Mouse (Mus musculus): ENCODE measurements at regions not wholly inside any gene's neighbourhood (a gene's known extent, or its start where the extent isn't known, plus 50 kb on each side); places are given as distances from the start of the nearest gene placed in this dataset.

DNA sequence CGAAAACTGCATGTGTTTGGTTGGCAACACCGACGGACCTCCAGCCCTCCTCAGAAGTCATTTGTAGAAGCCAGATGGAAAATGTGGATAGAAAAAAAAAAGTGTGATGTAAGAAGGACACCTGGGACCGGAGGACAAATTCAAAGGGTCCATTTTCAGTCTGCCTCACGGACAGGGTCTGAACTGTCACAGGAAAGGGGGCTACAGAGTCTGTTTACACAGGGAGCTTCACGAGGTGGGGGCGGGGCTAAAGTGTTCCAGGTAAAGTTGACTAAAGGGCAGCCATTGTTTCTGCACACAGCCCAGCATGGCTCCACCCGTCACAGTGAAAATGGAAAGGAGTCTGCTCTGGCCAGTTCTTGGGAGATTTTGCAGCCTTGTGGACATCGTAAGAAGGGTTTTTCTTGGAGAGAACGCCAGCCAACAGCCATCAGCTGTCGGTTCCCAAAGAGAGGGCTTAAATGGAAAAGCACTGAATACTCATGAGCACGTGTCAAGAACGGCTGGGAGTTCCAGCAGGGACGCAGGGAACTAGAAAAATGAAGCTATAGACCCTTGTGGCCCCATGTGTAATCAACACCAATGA is 125.8 kb upstream of the Plekha5 start:
- Histone ChIP-seq H3K9ac (ENCODE audit: low read depth, low read length) (no peak overlapping the region), H3K4me1 (ENCODE audit: control insufficient read depth, insufficient read depth, low read length) (peaks cover 5% of the 10 kb centered on the region; the same call in 1 of the 2 replicates), H3K36me3 (ENCODE audit: control insufficient read depth, insufficient read depth, low read length) (no peaks in the 10 kb centered on the region), H3K4me3 (ENCODE audit: insufficient read depth, low read depth, low read length) (no peak overlapping the region), H3K79me2 (ENCODE audit: control insufficient read depth, insufficient read depth, low read length) (no peaks in the 10 kb centered on the region), H3K27me3 (ENCODE audit: control insufficient read depth, insufficient read depth, low read length) (no peaks in the 10 kb centered on the region), H3K27ac (replicated peaks; ENCODE audit: insufficient read depth, low read depth, low read length) (no peak overlapping the region)
- DNase-seq (ENCODE audit: extremely low read depth, low read depth, low spot score) = no peak
- WGBS = 83% methylated on average over 14 of the region's 14 CpGs
- TF ChIP-seq CTCF (IDR thresholded peaks at IDR 0.05; ENCODE audit: low read depth, low read length) (no peak), POLR2A (IDR thresholded peaks at IDR 0.05; ENCODE audit: extremely low read depth, insufficient read depth, low read length) (no peak)

DNA sequence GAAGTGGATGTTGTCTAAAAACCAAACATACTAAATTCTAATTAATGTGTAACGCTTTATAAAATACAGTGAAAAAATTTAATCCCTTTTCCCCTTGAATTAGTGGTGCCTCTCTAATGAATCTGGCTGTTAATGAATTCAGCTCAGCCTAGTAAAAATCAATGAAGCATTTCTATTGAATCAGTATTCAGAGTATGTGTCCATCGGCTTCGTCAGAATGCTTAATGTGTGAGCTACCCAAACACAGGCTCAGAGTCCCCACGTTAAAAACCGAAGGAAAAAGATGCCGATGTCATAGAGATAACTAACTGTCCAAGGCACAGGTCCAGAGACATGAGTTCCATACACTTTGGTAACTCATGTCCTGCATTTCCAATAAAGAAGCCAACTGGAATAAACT is 126.3 kb upstream of the Plekha5 start:
- TF ChIP-seq POLR2A (IDR thresholded peaks at IDR 0.05; ENCODE audit: extremely low read depth, insufficient read depth, low read length) = no peak
- TF ChIP-seq CTCF (IDR thresholded peaks at IDR 0.05; ENCODE audit: low read depth, low read length) = no peak
- H3K36me3 ChIP-seq (ENCODE audit: control insufficient read depth, insufficient read depth, low read length) = no peaks in the 10 kb centered on the region
- no peak overlapping the region for H3K4me3 ChIP-seq (ENCODE audit: insufficient read depth, low read depth, low read length)
- no peak overlapping the region for H3K27ac ChIP-seq (replicated peaks; ENCODE audit: insufficient read depth, low read depth, low read length)
- DNase-seq (ENCODE audit: extremely low read depth, low read depth, low spot score) = no peak
- no peaks in the 10 kb centered on the region for H3K27me3 ChIP-seq (ENCODE audit: control insufficient read depth, insufficient read depth, low read length)
- H3K4me1 ChIP-seq (ENCODE audit: control insufficient read depth, insufficient read depth, low read length) = peaks cover 5% of the 10 kb centered on the region; the same call in 1 of the 2 replicates
- H3K79me2 ChIP-seq (ENCODE audit: control insufficient read depth, insufficient read depth, low read length) = no peaks in the 10 kb centered on the region
- 69% methylated on average over 6 of the region's 6 CpGs for WGBS
- no peak overlapping the region for H3K9ac ChIP-seq (ENCODE audit: low read depth, low read length)

DNA sequence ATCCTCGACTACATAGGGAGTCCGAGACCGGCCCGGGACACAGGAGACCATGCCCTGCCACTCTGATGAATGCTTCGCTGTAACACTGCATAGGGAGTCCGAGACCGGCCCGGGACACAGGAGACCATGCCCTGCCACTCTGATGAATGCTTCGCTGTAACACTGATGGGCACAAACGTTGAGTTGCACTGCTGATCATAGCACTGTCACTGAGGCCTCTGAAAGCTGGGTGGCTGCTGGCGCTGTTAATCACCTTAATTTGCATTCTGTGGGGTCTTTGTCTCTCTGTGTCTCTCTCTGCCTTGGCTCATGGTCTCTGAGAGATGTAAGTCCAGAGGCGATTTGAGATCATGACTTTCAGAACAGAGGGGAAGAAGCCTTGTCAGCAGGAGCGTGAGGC is 133.7 kb upstream of the Plekha5 start:
- TF ChIP-seq POLR2A (IDR thresholded peaks at IDR 0.05; ENCODE audit: extremely low read depth, insufficient read depth, low read length) = no peak
- no peak for TF ChIP-seq CTCF (IDR thresholded peaks at IDR 0.05; ENCODE audit: low read depth, low read length)
- no peaks in the 10 kb centered on the region for H3K79me2 ChIP-seq (ENCODE audit: control insufficient read depth, insufficient read depth, low read length)
- WGBS = 83% methylated on average over 12 of the region's 13 CpGs
- H3K27me3 ChIP-seq (ENCODE audit: control insufficient read depth, insufficient read depth, low read length) = no peaks in the 10 kb centered on the region
- H3K9ac ChIP-seq (ENCODE audit: low read depth, low read length) = no peak overlapping the region
- DNase-seq (ENCODE audit: extremely low read depth, low read depth, low spot score) = no peak
- H3K4me3 ChIP-seq (ENCODE audit: insufficient read depth, low read depth, low read length) = no peak overlapping the region
- H3K27ac ChIP-seq (replicated peaks; ENCODE audit: insufficient read depth, low read depth, low read length) = no peak overlapping the region
- H3K4me1 ChIP-seq (ENCODE audit: control insufficient read depth, insufficient read depth, low read length) = no peaks in the 10 kb centered on the region
- H3K36me3 ChIP-seq (ENCODE audit: control insufficient read depth, insufficient read depth, low read length) = no peaks in the 10 kb centered on the region

DNA sequence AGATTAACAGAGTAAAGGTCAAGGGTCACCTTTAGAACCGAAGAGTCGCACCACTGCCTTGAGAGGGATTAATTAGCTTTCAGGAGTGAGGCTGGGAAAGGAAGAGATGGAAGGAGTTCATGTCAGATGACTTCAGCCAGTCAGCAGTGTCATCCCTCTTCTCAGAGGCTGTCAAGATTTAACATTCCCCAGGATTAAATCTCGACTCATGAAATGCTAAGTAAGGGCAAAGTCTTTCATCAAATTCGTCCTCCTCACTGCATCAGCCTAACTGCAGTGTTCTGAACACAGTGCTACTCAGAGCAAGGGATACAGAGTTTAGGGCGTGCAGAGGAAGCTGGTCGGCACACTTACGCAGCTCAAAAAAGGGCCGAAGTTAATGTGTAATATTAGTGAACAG is 135.1 kb upstream of the Plekha5 start:
- no peak for DNase-seq (ENCODE audit: extremely low read depth, low read depth, low spot score)
- Histone ChIP-seq H3K4me3 (ENCODE audit: insufficient read depth, low read depth, low read length) (no peak overlapping the region), H3K79me2 (ENCODE audit: control insufficient read depth, insufficient read depth, low read length) (no peaks in the 10 kb centered on the region), H3K9ac (ENCODE audit: low read depth, low read length) (no peak overlapping the region), H3K27ac (replicated peaks; ENCODE audit: insufficient read depth, low read depth, low read length) (no peak overlapping the region), H3K4me1 (ENCODE audit: control insufficient read depth, insufficient read depth, low read length) (no peaks in the 10 kb centered on the region), H3K36me3 (ENCODE audit: control insufficient read depth, insufficient read depth, low read length) (no peaks in the 10 kb centered on the region), H3K27me3 (ENCODE audit: control insufficient read depth, insufficient read depth, low read length) (no peaks in the 10 kb centered on the region)
- no peak for TF ChIP-seq CTCF (IDR thresholded peaks at IDR 0.05; ENCODE audit: low read depth, low read length)
- no peak for TF ChIP-seq POLR2A (IDR thresholded peaks at IDR 0.05; ENCODE audit: extremely low read depth, insufficient read depth, low read length)
- 54% methylated on average over 8 of the region's 8 CpGs for WGBS

DNA sequence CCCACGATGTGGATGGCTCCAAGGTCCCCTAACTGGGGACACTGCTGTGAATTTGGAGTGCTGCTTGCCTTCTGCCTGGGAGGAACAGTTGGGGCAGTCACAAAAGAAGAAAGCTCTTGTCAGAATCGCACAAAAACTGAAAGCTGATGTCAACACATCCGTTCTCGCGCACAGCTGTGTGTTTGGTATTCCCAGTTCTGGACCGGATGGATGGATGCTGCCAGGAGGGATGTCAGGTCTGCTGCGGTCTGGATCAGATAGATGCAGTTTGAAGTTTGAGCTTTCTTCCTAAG is 141.6 kb upstream of the Plekha5 start:
- Histone ChIP-seq H3K4me3 (ENCODE audit: insufficient read depth, low read depth, low read length) (no peak overlapping the region), H3K27me3 (ENCODE audit: control insufficient read depth, insufficient read depth, low read length) (no peaks in the 10 kb centered on the region), H3K4me1 (ENCODE audit: control insufficient read depth, insufficient read depth, low read length) (peaks cover 12% of the 10 kb centered on the region), H3K36me3 (ENCODE audit: control insufficient read depth, insufficient read depth, low read length) (no peaks in the 10 kb centered on the region), H3K79me2 (ENCODE audit: control insufficient read depth, insufficient read depth, low read length) (no peaks in the 10 kb centered on the region), H3K9ac (ENCODE audit: low read depth, low read length) (no peak overlapping the region), H3K27ac (replicated peaks; ENCODE audit: insufficient read depth, low read depth, low read length) (peak overlapping the region; percentile 87)
- WGBS = 84% methylated on average over 7 of the region's 7 CpGs
- DNase-seq (ENCODE audit: extremely low read depth, low read depth, low spot score) = peak; percentile 26
- TF ChIP-seq POLR2A (IDR thresholded peaks at IDR 0.05; ENCODE audit: extremely low read depth, insufficient read depth, low read length) = no peak
- no peak for TF ChIP-seq CTCF (IDR thresholded peaks at IDR 0.05; ENCODE audit: low read depth, low read length)

DNA sequence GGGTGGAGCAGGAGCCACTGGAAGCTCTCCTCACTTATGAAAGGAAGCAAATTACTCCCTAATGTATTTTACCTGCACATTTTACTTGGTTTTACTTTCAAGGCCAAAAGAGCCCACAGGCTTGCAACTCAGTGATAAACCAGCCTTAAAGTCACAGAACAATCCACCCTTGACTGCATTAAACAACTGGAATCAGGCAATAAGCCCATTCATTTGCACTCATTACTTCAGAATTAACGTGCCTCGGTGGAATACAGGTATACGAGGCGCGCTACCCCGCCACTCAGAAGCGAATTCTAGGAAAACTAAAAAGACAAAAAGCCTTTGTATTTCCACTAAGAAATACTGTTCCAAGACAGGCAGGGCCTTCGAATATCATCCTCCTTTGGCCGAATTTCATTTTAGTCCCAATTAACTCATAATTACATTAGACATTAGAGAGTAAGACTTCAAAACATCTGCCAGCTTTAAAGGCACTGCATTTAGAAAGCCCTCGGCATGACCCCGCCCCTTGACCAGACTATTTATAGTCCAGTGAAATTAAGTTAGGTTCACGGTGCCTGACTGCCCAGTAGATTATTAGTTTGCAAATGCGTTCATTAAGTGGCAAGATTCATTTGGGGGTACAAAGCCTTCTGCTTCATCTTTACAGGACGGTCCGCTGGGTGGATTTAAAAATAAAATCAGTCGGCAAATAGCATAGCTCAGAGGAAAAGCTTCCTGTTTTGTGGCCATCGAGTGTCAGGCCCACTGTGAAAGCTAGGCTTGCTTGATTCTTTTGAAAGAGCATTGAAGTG is 142.2 kb upstream of the Plekha5 start:
- Histone ChIP-seq H3K4me1 (ENCODE audit: control insufficient read depth, insufficient read depth, low read length) (peaks cover 12% of the 10 kb centered on the region), H3K79me2 (ENCODE audit: control insufficient read depth, insufficient read depth, low read length) (no peaks in the 10 kb centered on the region), H3K27me3 (ENCODE audit: control insufficient read depth, insufficient read depth, low read length) (no peaks in the 10 kb centered on the region), H3K4me3 (ENCODE audit: insufficient read depth, low read depth, low read length) (no peak overlapping the region), H3K36me3 (ENCODE audit: control insufficient read depth, insufficient read depth, low read length) (no peaks in the 10 kb centered on the region), H3K9ac (ENCODE audit: low read depth, low read length) (peak overlapping the region; percentile 49; the same call in 1 of the 2 replicates), H3K27ac (replicated peaks; ENCODE audit: insufficient read depth, low read depth, low read length) (peak overlapping the region; percentile 87)
- TF ChIP-seq POLR2A (IDR thresholded peaks at IDR 0.05; ENCODE audit: extremely low read depth, insufficient read depth, low read length) (no peak), CTCF (IDR thresholded peaks at IDR 0.05; ENCODE audit: low read depth, low read length) (no peak)
- DNase-seq (ENCODE audit: extremely low read depth, low read depth, low spot score) = peak; percentile 41
- WGBS = 63% methylated on average over 17 of the region's 17 CpGs
